Mouse (Mus musculus) limb, embryonic 10.5 days (tissue): ENCODE results near the gene Pklr. TPM values are rescaled to one million over a fixed set of nuclear protein-coding genes. Genes with fewer than 3 reads are reported as not detected.

ENCODE experiments used
- DNase-seq: peaks from one replicate; pipeline ENCODE4 v3.0.0-alpha.2; 2017; ENCODE audit warnings: low spot score
- H3K27ac ChIP-seq: fragments of 300-500 bp; sonication (generic); 2 replicates; pipeline ENCODE4 v1.5.1; 2016; ENCODE audit warnings: mild to moderate bottlenecking
- H3K27me3 ChIP-seq: fragments of 300-500 bp; sonication (generic); 2 replicates; pipeline ENCODE4 v1.6.1; 2016; ENCODE audit warnings: low read depth, mild to moderate bottlenecking; ENCODE audit not compliant: poor library complexity, severe bottlenecking
- H3K36me3 ChIP-seq: fragments of 300-500 bp; sonication (generic); 2 replicates; pipeline ENCODE4 v1.6.1; 2016; ENCODE audit warnings: mild to moderate bottlenecking, moderate library complexity
- H3K4me1 ChIP-seq: fragments of 300-500 bp; sonication (generic); 2 replicates; pipeline ENCODE4 v1.6.1; 2016
- H3K4me3 ChIP-seq: fragments of 300-500 bp; sonication (generic); 2 replicates; pipeline ENCODE4 v1.5.1; 2016; ENCODE audit warnings: mild to moderate bottlenecking, moderate library complexity
- H3K9me3 ChIP-seq: fragments of 300-500 bp; sonication (generic); replicated peaks from 2 replicates; pipeline ENCODE4 v1.6.1; 2016; ENCODE audit warnings: mild to moderate bottlenecking
- WGBS: fragments of 180-500 bp; shearing (Covaris S2); methylation state at CpG from one replicate; pipeline ENCODE4 v1.1.7; 2016; 5-methylcytosine and 5-hydroxymethylcytosine counted together
- polyA plus RNA-seq: library from polyadenylated mRNA; unstranded; fragments of >200 nt; fragmentation: Nextera tagmentation; extraction: Ambion mirVana; gene quantifications from 2 replicates; pipeline ENCODE4 v1.2.1, GENCODE M21; 2016

Pklr gene
- polyA plus RNA-seq, 1 experiment from 2014 or later, result 3.6 TPM

GRCm38 (mm10) chr3:89101812-89102494 lies 34.0 kb upstream of the Pklr start, which contains the start of gene Fdps:
TSS of gene Fdps (minus strand) at chr3:89101959.
- whole genome bisulfite sequencing, result under 1% methylated on average over 26 of the region's 26 CpGs
- DNase-seq, result peak; percentile 90
- Histone ChIP-seq H3K9me3 (no peaks in the 10 kb centered on the region), H3K27ac (peak within 1 kb of the TSS; percentile 85), H3K4me1 (peaks cover 32% of the 10 kb centered on the region), H3K27me3 (no peaks in the 10 kb centered on the region), H3K36me3 (peaks cover 35% of the 10 kb centered on the region), H3K4me3 (peak within 1 kb of the TSS; percentile 83)

GRCm38 (mm10) chr3:89102495-89103290 lies 33.2 kb upstream of the Pklr start:
- peak overlapping the region; percentile 83 for H3K4me3 ChIP-seq
- H3K27ac ChIP-seq, result peak overlapping the region; percentile 75
- DNase-seq, result no peak
- no peaks in the 10 kb centered on the region for H3K27me3 ChIP-seq
- H3K4me1 ChIP-seq, result peaks cover 32% of the 10 kb centered on the region
- peaks cover 27% of the 10 kb centered on the region for H3K36me3 ChIP-seq
- H3K9me3 ChIP-seq, result no peaks in the 10 kb centered on the region
- WGBS, result 66% methylated on average over 12 of the region's 12 CpGs

GRCm38 (mm10) chr3:89103291-89103595 lies 32.7 kb upstream of the Pklr start:
- DNase-seq, result no peak
- H3K27ac ChIP-seq, result 0 out of 2 replicates have a peak overlapping the region, but pooled peaks have one; percentile 17
- 80% methylated on average over 4 of the region's 4 CpGs for WGBS
- no peak overlapping the region for H3K4me3 ChIP-seq
- H3K4me1 ChIP-seq, result peaks cover 32% of the 10 kb centered on the region
- H3K36me3 ChIP-seq, result peaks cover 22% of the 10 kb centered on the region
- H3K9me3 ChIP-seq, result no peaks in the 10 kb centered on the region
- no peaks in the 10 kb centered on the region for H3K27me3 ChIP-seq

DNA sequence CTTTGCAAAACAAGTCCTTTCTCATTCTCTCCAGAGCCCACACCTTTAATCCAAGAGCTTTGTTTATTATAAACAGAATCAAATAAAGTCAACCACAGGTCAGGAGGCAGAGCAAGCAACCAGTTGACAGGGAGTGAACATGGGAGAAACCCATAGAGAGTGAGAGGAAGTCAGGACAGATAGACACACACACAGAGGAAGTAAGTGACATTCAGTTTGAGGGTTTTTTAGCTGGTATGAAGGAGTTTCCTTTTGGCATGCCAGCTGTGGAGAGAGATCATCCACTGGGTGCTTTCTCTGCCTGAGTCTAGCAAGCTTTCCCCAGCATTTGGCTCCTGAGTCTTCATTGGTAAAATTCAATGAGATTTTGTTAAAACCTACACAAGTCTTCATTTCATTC lies 29.1 kb upstream of the Pklr start:
- no peak overlapping the region for H3K4me3 ChIP-seq
- no peaks in the 10 kb centered on the region for H3K9me3 ChIP-seq
- peaks cover 8% of the 10 kb centered on the region; the same call in 1 of the 2 replicates for H3K4me1 ChIP-seq
- H3K27me3 ChIP-seq, result no peaks in the 10 kb centered on the region
- DNase-seq, result no peak
- no peaks in the 10 kb centered on the region for H3K36me3 ChIP-seq
- no peak overlapping the region for H3K27ac ChIP-seq

- 76% methylated on average over 3 of the region's 3 CpGs for WGBS
Measured at GRCm38 (mm10) chr3:89107545-89107944, 28.4 kb upstream of the Pklr start.

GRCm38 (mm10) chr3:89108146-89108545 lies 27.8 kb upstream of the Pklr start:
- H3K27me3 ChIP-seq, result no peaks in the 10 kb centered on the region
- no peaks in the 10 kb centered on the region for H3K4me1 ChIP-seq
- no peak overlapping the region for H3K27ac ChIP-seq
- no peak overlapping the region for H3K4me3 ChIP-seq
- DNase-seq, result no peak
- no peaks in the 10 kb centered on the region for H3K36me3 ChIP-seq
- H3K9me3 ChIP-seq, result no peaks in the 10 kb centered on the region
- WGBS, result 70% methylated on average over 1 of the region's 1 CpGs

More at GRCm38 (mm10) chr3:89107545-89107944, 28.4 kb upstream of the Pklr start:
- no peak for DNase-seq
- Histone ChIP-seq H3K27ac (no peak overlapping the region), H3K36me3 (no peaks in the 10 kb centered on the region), H3K9me3 (no peaks in the 10 kb centered on the region), H3K4me3 (no peak overlapping the region), H3K4me1 (peaks cover 4% of the 10 kb centered on the region; the same call in 1 of the 2 replicates), H3K27me3 (no peaks in the 10 kb centered on the region)

DNA sequence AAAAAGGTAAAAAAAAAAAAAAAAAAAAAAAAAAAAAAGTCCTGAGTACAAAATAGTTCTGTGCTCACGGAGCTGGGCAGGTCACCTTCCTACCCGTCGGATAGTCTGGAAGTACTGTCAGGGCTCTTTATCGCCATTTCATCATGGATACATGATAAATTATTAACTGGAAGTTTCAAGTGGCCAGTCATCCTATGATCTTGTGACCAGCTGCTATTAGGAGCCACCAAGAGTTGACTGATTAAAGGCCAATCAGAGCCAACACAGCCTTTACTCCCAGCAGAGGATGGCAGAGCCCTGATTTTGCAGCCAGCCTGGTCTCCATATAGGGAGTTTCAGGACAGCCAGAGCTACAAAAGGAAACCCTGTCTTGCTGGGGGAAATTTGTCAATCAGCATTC lies 22.9 kb upstream of the Pklr start:
- H3K4me3 ChIP-seq, result no peak overlapping the region
- H3K36me3 ChIP-seq, result no peaks in the 10 kb centered on the region
- no peak overlapping the region for H3K27ac ChIP-seq
- no peaks in the 10 kb centered on the region for H3K4me1 ChIP-seq
- H3K27me3 ChIP-seq, result no peaks in the 10 kb centered on the region
- no peaks in the 10 kb centered on the region for H3K9me3 ChIP-seq
- 85% methylated on average over 4 of the region's 4 CpGs for WGBS
- DNase-seq, result no peak

- no peak overlapping the region for H3K27ac ChIP-seq
- DNase-seq, result no peak
- no peaks in the 10 kb centered on the region for H3K9me3 ChIP-seq
- WGBS, result 9% methylated on average over 2 of the region's 2 CpGs
- no peaks in the 10 kb centered on the region for H3K27me3 ChIP-seq
- no peaks in the 10 kb centered on the region for H3K4me1 ChIP-seq
- no peak overlapping the region for H3K4me3 ChIP-seq
- no peaks in the 10 kb centered on the region for H3K36me3 ChIP-seq
Measured at GRCm38 (mm10) chr3:89115522-89115921, 20.4 kb upstream of the Pklr start.

DNA sequence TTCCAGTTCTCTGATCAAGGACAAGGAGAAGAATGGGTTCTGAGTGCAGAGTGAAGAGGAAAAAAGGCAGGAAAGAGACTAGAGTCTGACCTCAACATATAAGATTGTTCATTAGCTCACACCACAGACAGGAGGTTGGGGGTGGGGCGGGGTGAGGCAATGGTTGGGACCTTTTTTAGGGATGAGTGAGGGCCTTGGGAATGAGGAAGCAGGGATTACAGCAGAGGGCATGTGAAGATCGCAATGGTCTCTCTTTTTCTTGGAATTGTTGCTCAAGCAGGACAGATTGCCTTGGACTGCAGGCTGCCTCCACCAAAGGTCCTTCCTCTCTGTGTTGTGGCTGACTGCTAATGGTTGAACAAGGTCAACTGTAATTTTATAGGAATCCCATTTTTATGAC lies 12.6 kb upstream of the Pklr start:
- WGBS, result 67% methylated on average over 2 of the region's 2 CpGs
- no peaks in the 10 kb centered on the region for H3K27me3 ChIP-seq
- no peak overlapping the region for H3K27ac ChIP-seq
- no peak overlapping the region for H3K4me3 ChIP-seq
- no peaks in the 10 kb centered on the region for H3K9me3 ChIP-seq
- no peaks in the 10 kb centered on the region for H3K36me3 ChIP-seq
- no peak for DNase-seq
- H3K4me1 ChIP-seq, result no peaks in the 10 kb centered on the region

- no peak for DNase-seq
- no peak overlapping the region for H3K27ac ChIP-seq
- WGBS, result 89% methylated on average over 3 of the region's 3 CpGs
- H3K9me3 ChIP-seq, result no peaks in the 10 kb centered on the region
- H3K4me1 ChIP-seq, result peaks cover 4% of the 10 kb centered on the region; the same call in 1 of the 2 replicates
- no peaks in the 10 kb centered on the region for H3K36me3 ChIP-seq
- H3K27me3 ChIP-seq, result no peaks in the 10 kb centered on the region
- no peak overlapping the region for H3K4me3 ChIP-seq
Measured at GRCm38 (mm10) chr3:89124241-89124640, 11.7 kb upstream of the Pklr start.

GRCm38 (mm10) chr3:89125981-89126380 lies 10.0 kb upstream of the Pklr start:
- H3K4me1 ChIP-seq, result peaks cover 4% of the 10 kb centered on the region; the same call in 1 of the 2 replicates
- 92% methylated on average over 3 of the region's 3 CpGs for WGBS
- no peak overlapping the region for H3K4me3 ChIP-seq
- no peak overlapping the region for H3K27ac ChIP-seq
- no peak for DNase-seq
- H3K9me3 ChIP-seq, result no peaks in the 10 kb centered on the region
- H3K27me3 ChIP-seq, result no peaks in the 10 kb centered on the region
- H3K36me3 ChIP-seq, result no peaks in the 10 kb centered on the region

GRCm38 (mm10) chr3:89129908-89130307 lies 6.0 kb upstream of the Pklr start:
- 88% methylated on average over 3 of the region's 3 CpGs for WGBS
- Histone ChIP-seq H3K27ac (no peak overlapping the region), H3K36me3 (no peaks in the 10 kb centered on the region), H3K9me3 (no peaks in the 10 kb centered on the region), H3K4me3 (no peak overlapping the region), H3K4me1 (peaks cover 18% of the 10 kb centered on the region), H3K27me3 (peaks cover 30% of the 10 kb centered on the region)
- DNase-seq, result no peak

DNA sequence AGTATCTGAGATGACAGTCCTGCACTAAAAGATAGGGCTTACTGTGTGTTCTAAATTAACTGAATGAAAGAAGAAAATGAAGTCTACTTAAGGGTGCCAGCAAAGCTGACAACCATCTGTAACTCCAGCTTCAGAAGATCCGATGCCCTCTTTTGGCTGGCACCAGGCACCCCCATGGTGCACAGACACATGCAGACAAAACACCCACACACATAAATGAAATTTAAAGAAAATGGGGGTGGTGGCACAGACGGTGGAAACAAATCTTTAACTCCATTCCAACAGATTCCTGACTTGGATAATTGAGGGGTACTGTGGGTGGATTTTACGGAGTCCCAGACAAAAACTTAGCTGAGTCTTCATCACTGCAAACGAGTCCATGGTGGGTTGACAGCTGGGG lies 4.1 kb upstream of the Pklr start:
- H3K4me3 ChIP-seq, result peak overlapping the region; percentile 42
- peaks cover 22% of the 10 kb centered on the region for H3K4me1 ChIP-seq
- no peaks in the 10 kb centered on the region for H3K36me3 ChIP-seq
- DNase-seq, result no peak
- H3K27ac ChIP-seq, result peak overlapping the region; percentile 42; the same call in 1 of the 2 replicates
- H3K9me3 ChIP-seq, result no peaks in the 10 kb centered on the region
- 63% methylated on average over 4 of the region's 4 CpGs for WGBS
- peaks cover 38% of the 10 kb centered on the region for H3K27me3 ChIP-seq
